8 mouse cellular contexts compared by ENCODE assay signal in genomic region chr6:118838919-118839915, GRCm38 (mm10).
A peak's percentile ranks its signal among the peaks of the same experiment; 100 is the strongest.
DNase-seq lines count a peak whose midpoint lies in the region; ATAC-seq and TF ChIP-seq lines count a peak whose summit lies in the region.

No protein-coding gene starts in this region.

- H3K27me3 ChIP-seq in liver, embryonic 16.5 days (ENCODE audit: control insufficient read depth, insufficient read depth, low read depth, low read length) = no peaks in the 10 kb centered on the region
- H3K27me3 ChIP-seq in midbrain, embryonic 14.5 days (ENCODE audit: control insufficient read depth, insufficient read depth, low read length) = no peaks in the 10 kb centered on the region

- intact Hi-C loops in gastrocnemius, adult 2 months (cut with DNase I) = no loop called here

- H3K36me3 ChIP-seq in liver, embryonic 16.5 days (ENCODE audit: control insufficient read depth, insufficient read depth) = no peaks in the 10 kb centered on the region
- no peaks in the 10 kb centered on the region for H3K36me3 ChIP-seq in midbrain, embryonic 14.5 days (ENCODE audit: control insufficient read depth, insufficient read depth, low read length)

- H3K9me3 ChIP-seq in liver, embryonic 16.5 days (replicated peaks; ENCODE audit: control insufficient read depth, low read length) = no peaks in the 10 kb centered on the region
- H3K9me3 ChIP-seq in midbrain, embryonic 14.5 days (ENCODE audit: control insufficient read depth, low read length) = no peaks in the 10 kb centered on the region

- no peak for DNase-seq in gastrocnemius, adult 2 months
- no peak for DNase-seq in gastrocnemius, postnatal 10 days
- peak; percentile 36 for DNase-seq in Muller cell, postnatal 12 days (ENCODE audit: inconsistent ontology term)
- peak; percentile 25 for DNase-seq in kidney, adult 18-20 months
- no peak for DNase-seq in midbrain, embryonic 14.5 days
- no peak for DNase-seq in B cell, adult 2 months
- no peak for DNase-seq in layer of hippocampus, postnatal 14 days (ENCODE audit: low spot score in 2 of 2)

- H3K9ac ChIP-seq in liver, embryonic 16.5 days (ENCODE audit: low read depth, low read length) = no peak overlapping the region; the same call in 1 of the 2 replicates
- H3K9ac ChIP-seq in midbrain, embryonic 14.5 days (replicated peaks; ENCODE audit: low read length) = no peak overlapping the region

- WGBS in liver, embryonic 16.5 days (ENCODE audit: insufficient replicate concordance) = 21% methylated on average over 14 of the region's 14 CpGs
- 76% methylated on average over 14 of the region's 14 CpGs for WGBS in midbrain, embryonic 14.5 days

- peak overlapping the region; percentile 38 for H3K27ac ChIP-seq in gastrocnemius, adult 2 months
- H3K27ac ChIP-seq in liver, embryonic 16.5 days (ENCODE audit: low read length) = peak overlapping the region; percentile 27; the same call in 1 of the 2 replicates
- no peak overlapping the region for H3K27ac ChIP-seq in midbrain, embryonic 14.5 days (replicated peaks; ENCODE audit: low read depth, low read length)

- H3K4me1 ChIP-seq in liver, embryonic 16.5 days (ENCODE audit: control insufficient read depth, low read depth, low read length) = peaks cover 25% of the 10 kb centered on the region
- H3K4me1 ChIP-seq in midbrain, embryonic 14.5 days (ENCODE audit: control insufficient read depth, insufficient read depth, low read length) = peaks cover 4% of the 10 kb centered on the region; the same call in 1 of the 2 replicates

- TF ChIP-seq CTCF in gastrocnemius, adult 2 months (IDR thresholded peaks at IDR 0.05) = no peak

- no peak overlapping the region for H3K4me3 ChIP-seq in gastrocnemius, adult 2 months
- no peak overlapping the region for H3K4me3 ChIP-seq in liver, embryonic 16.5 days (ENCODE audit: low read depth, low read length)
- no peak overlapping the region for H3K4me3 ChIP-seq in midbrain, embryonic 14.5 days (replicated peaks; ENCODE audit: low read depth, low read length)

- peak overlapping the region; percentile 6; the same call in 1 of the 2 replicates for H3K4me2 ChIP-seq in liver, embryonic 16.5 days (ENCODE audit: low read depth, low read length)
- H3K4me2 ChIP-seq in midbrain, embryonic 14.5 days (ENCODE audit: low read length) = no peak overlapping the region

- peak; percentile 51 for ATAC-seq in liver, embryonic 16.5 days (ENCODE audit: low read depth)
- ATAC-seq in midbrain, embryonic 14.5 days (ENCODE audit: low FRiP score, low TSS enrichment) = no peak

Comparison
In these comparisons a context has a peak if more than half of its experiments do, and no peak if none do; other contexts are left out.
1. DNase-seq: peak in Muller cell, postnatal 12 days (single experiment) and kidney, adult 18-20 months (single experiment); none in gastrocnemius, adult 2 months (single experiment), gastrocnemius, postnatal 10 days (single experiment), midbrain, embryonic 14.5 days (single experiment), B cell, adult 2 months (0 of 2) and layer of hippocampus, postnatal 14 days (0 of 2).